Mouse (Mus musculus) left cerebral cortex, postnatal 14 days (tissue): Measurements from ENCODE around the gene Mllt6. TPM values are rescaled to one million over a fixed set of nuclear protein-coding genes. Genes with fewer than 3 reads are reported as not detected.
"Not testable (repeated sequence)": the region's sequence is repeated elsewhere in the genome, so short reads cannot be mapped to it uniquely, and the experiment has no call there.

Experiments
- DNase-seq, 2 experiments: peaks; one replicate each; pipeline ENCODE4 v3.0.0; 2021 to 2022; ENCODE audit warnings: low spot score in 2 of 2, mixed read lengths in 1 of 2
- intact Hi-C: fragments of 180-260 bp; cut with DNase I; formaldehyde crosslinking; loops from one replicate; pipeline ENCODE4 v1.15.1; 2025
- total RNA-seq, 2 experiments: library from RNA; stranded (reverse); gene quantifications; 2 replicates each; pipeline ENCODE4 v1.2.3; 2021

The Mllt6 gene
- total RNA-seq, 2 experiments from 2014 or later = 79.8 to 80.1 TPM

GRCm38 (mm10) chr11:97642746-97643145 lies 20.5 kb upstream of the Mllt6 start:
- no peak for DNase-seq
- intact Hi-C loops = loop anchor here (5.0 kb wide), 1 partner anchor 45 kb away; the partner anchor contains the start of gene Cisd3

- no peak for DNase-seq
- intact Hi-C loops = loop anchor here (5.0 kb wide), 1 partner anchor 44 kb away; the partner anchor contains the start of gene Cisd3
Observed at GRCm38 (mm10) chr11:97643380-97644055, 19.7 kb upstream of the Mllt6 start.

GRCm38 (mm10) chr11:97644834-97645233 lies 18.4 kb upstream of the Mllt6 start:
- intact Hi-C loops = loop anchor here (5.0 kb wide), 1 partner anchor 42 kb away; the partner anchor contains the start of gene Cisd3
- DNase-seq = peak in 1 of 2 experiments; percentile 62

GRCm38 (mm10) chr11:97648541-97648940 lies 14.7 kb upstream of the Mllt6 start:
- DNase-seq, intact Hi-C loops: not testable (repeated sequence)

GRCm38 (mm10) chr11:97650341-97650740 lies 12.9 kb upstream of the Mllt6 start:
- intact Hi-C loops = no loop called here
- no peak for DNase-seq

- intact Hi-C loops, DNase-seq: not testable (repeated sequence)
Observed at GRCm38 (mm10) chr11:97653376-97653775, 9.8 kb upstream of the Mllt6 start.

GRCm38 (mm10) chr11:97654210-97654609 lies 9.0 kb upstream of the Mllt6 start:
- intact Hi-C loops = no loop called here
- DNase-seq = no peak

GRCm38 (mm10) chr11:97656269-97656971 lies 6.8 kb upstream of the Mllt6 start:
- intact Hi-C loops = no loop called here
- DNase-seq = no peak

GRCm38 (mm10) chr11:97657184-97657945 lies 5.8 kb upstream of the Mllt6 start:
- intact Hi-C loops = no loop called here
- DNase-seq = no peak

- DNase-seq, intact Hi-C loops: not testable (repeated sequence)
Observed at GRCm38 (mm10) chr11:97657967-97658366, 5.2 kb upstream of the Mllt6 start.

- no peak for DNase-seq
- intact Hi-C loops = no loop called here
Observed at GRCm38 (mm10) chr11:97658751-97659266, 4.4 kb upstream of the Mllt6 start.

- intact Hi-C loops = no loop called here
- DNase-seq = no peak
Observed at GRCm38 (mm10) chr11:97659267-97659989, 3.8 kb upstream of the Mllt6 start.

- DNase-seq = peak in 1 of 2 experiments; percentile 69
- intact Hi-C loops = loop anchor here (2.0 kb wide), 1 partner anchor 39 kb away; no protein-coding TSS in a partner anchor
Observed at GRCm38 (mm10) chr11:97659990-97660714, 3.1 kb upstream of the Mllt6 start.

GRCm38 (mm10) chr11:97660734-97661647 lies 2.2 kb upstream of the Mllt6 start:
- no peak for DNase-seq
- intact Hi-C loops = loop anchor here (2.0 kb wide), 1 partner anchor 38 kb away; no protein-coding TSS in a partner anchor

- intact Hi-C loops = loop anchor here (2.0 kb wide), 1 partner anchor 37 kb away; no protein-coding TSS in a partner anchor
- no peak for DNase-seq
Observed at GRCm38 (mm10) chr11:97661648-97662133, 1.5 kb upstream of the Mllt6 start.

GRCm38 (mm10) chr11:97662207-97662892 lies 864 bp upstream of the Mllt6 start:
- intact Hi-C loops = no loop called here
- no peak for DNase-seq
